Mouse (Mus musculus): ENCODE results near the gene Phlda2. TPM values are rescaled to one million over a fixed set of nuclear protein-coding genes. Genes with fewer than 3 reads are reported as not detected.
A peak's percentile ranks its signal among the peaks of the same experiment; 100 is the strongest.

The Phlda2 gene
- polyA plus RNA-seq, 1 experiment from 2014 or later: 7.0 TPM

- ATAC-seq (ENCODE audit: insufficient number of reproducible peaks, insufficient read depth, low FRiP score, low TSS enrichment, low read depth): no peak
- H3K4me2 ChIP-seq: no peak overlapping the region
- H3K36me3 ChIP-seq: no peaks in the 10 kb centered on the region
- no peak overlapping the region for H3K9ac ChIP-seq
- H3K9me3 ChIP-seq: no peaks in the 10 kb centered on the region
- no peaks in the 10 kb centered on the region for H3K27me3 ChIP-seq
- H3K4me1 ChIP-seq: peaks cover 4% of the 10 kb centered on the region; the same call in 1 of the 2 replicates
- H3K4me3 ChIP-seq: no peak overlapping the region
- no peak overlapping the region for H3K27ac ChIP-seq
- WGBS: 61% methylated on average over 11 of the region's 11 CpGs
Observed at GRCm38 (mm10) chr7:143475876-143476275, 27.1 kb downstream of the Phlda2 start.

- Histone ChIP-seq H3K27me3 (no peaks in the 10 kb centered on the region), H3K9ac (no peak overlapping the region), H3K4me1 (peaks cover 5% of the 10 kb centered on the region), H3K4me3 (no peak overlapping the region), H3K4me2 (no peak overlapping the region), H3K9me3 (no peaks in the 10 kb centered on the region), H3K27ac (no peak overlapping the region), H3K36me3 (no peaks in the 10 kb centered on the region)
- 43% methylated on average over 10 of the region's 10 CpGs for WGBS
- no peak for ATAC-seq (ENCODE audit: insufficient number of reproducible peaks, insufficient read depth, low FRiP score, low TSS enrichment, low read depth)
Observed at GRCm38 (mm10) chr7:143474811-143475210, 28.1 kb downstream of the Phlda2 start.

DNA sequence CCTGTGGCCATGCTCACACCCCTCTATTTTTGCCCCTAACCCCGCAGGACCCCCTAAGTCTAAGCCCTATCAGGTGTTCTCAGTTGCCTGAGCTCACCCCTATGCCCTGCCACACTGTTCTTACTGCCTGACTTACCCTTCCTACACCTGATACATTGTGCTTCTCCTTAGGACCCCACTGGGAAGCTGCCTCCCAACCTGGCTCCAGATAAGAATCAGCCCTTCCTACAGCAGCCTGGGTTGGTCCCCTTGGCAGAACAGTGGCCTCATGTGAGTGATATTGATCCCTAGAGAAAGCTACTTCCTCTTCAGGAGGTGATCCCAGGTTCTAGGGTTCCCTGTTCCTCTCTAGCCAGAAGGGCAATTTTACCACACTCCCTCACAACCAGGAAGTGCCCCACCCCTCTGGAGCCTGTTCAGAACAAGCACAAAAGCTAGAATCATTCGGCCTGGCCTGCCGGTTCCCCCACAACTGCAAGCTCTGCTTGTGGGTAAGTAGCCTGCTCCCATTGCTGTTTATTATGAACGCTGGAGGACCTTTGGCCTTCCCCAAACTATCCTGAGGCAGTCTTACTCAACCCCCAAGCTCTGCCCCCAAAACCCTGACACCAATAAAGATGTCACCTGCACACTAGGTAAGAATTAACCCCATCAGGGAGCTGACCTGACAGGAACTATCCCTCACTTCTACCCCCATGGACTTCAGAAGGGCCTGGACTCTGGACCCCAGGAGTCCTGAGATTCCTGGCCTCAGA is 29.4 kb downstream of the Phlda2 start, which contains the start of gene Slc22a18:
Gene Slc22a18, plus strand, starts transcription at position 390 of the 755 bp plus-strand sequence.
- no peak for ATAC-seq (ENCODE audit: insufficient number of reproducible peaks, insufficient read depth, low FRiP score, low TSS enrichment, low read depth)
- Histone ChIP-seq H3K4me1 (peaks cover 8% of the 10 kb centered on the region), H3K27me3 (peaks cover 5% of the 10 kb centered on the region; the same call in 1 of the 2 replicates), H3K27ac (no peak within 1 kb of the TSS), H3K9ac (0 out of 2 replicates have a peak within 1 kb of the TSS, but pooled peaks have one; percentile 2), H3K4me3 (0 out of 2 replicates have a peak within 1 kb of the TSS, but pooled peaks have one; percentile 2), H3K36me3 (no peaks in the 10 kb centered on the region), H3K9me3 (no peaks in the 10 kb centered on the region), H3K4me2 (peak within 1 kb of the TSS; percentile 30)
- WGBS: 27% methylated on average over 4 of the region's 4 CpGs

DNA sequence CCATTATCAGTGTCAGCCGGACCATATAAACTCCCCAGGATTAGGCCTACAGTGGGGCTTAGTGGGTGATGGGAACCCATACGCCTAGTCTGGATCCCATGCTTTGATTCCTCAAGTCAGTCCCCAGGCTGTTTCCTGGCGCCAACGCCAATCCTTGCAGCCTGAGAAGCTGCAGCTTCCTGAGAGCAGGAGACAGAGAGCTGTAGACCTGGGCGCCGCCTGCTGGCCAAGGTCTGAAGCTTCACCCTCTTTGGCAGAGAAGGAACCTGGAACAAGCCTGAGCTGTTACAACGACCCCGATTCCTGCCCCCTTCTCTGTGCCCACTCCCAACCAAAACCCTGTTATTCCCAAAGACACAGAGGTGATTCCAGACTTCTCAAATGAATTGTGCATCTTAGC is 33.0 kb downstream of the Phlda2 start:
- Histone ChIP-seq H3K4me2 (no peak overlapping the region), H3K27ac (no peak overlapping the region), H3K9ac (no peak overlapping the region), H3K9me3 (no peaks in the 10 kb centered on the region), H3K4me3 (no peak overlapping the region), H3K36me3 (no peaks in the 10 kb centered on the region), H3K27me3 (peaks cover 5% of the 10 kb centered on the region; the same call in 1 of the 2 replicates), H3K4me1 (peaks cover 35% of the 10 kb centered on the region)
- WGBS: 20% methylated on average over 8 of the region's 8 CpGs
- no peak for ATAC-seq (ENCODE audit: insufficient number of reproducible peaks, insufficient read depth, low FRiP score, low TSS enrichment, low read depth)

DNA sequence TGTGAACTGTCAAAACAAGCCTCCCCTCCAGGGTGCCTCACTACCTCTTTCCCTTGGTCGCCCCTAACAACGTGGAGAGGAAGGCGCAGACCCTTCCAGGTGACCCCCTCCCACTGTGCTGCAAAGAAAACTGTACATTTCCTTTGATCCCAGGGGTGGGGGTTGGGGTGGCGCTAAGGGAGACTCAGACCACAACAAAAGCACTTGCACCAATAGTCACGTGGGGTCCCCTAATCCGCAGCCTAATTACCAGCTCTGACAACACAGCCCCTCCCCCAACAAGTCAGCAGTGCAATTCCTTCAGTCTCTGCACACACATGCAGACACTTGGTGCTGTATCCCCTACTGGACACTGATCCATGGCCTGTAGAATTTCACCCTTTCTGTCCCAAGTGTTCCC is 35.2 kb downstream of the Phlda2 start:
- H3K9ac ChIP-seq: no peak overlapping the region
- peaks cover 52% of the 10 kb centered on the region for H3K4me1 ChIP-seq
- peaks cover 5% of the 10 kb centered on the region; the same call in 1 of the 2 replicates for H3K27me3 ChIP-seq
- no peaks in the 10 kb centered on the region for H3K36me3 ChIP-seq
- no peak overlapping the region for H3K27ac ChIP-seq
- no peaks in the 10 kb centered on the region for H3K9me3 ChIP-seq
- H3K4me2 ChIP-seq: 0 out of 2 replicates have a peak overlapping the region, but pooled peaks have one; percentile 3
- no peak overlapping the region for H3K4me3 ChIP-seq
- 6% methylated on average over 6 of the region's 6 CpGs for WGBS
- no peak for ATAC-seq (ENCODE audit: insufficient number of reproducible peaks, insufficient read depth, low FRiP score, low TSS enrichment, low read depth)

DNA sequence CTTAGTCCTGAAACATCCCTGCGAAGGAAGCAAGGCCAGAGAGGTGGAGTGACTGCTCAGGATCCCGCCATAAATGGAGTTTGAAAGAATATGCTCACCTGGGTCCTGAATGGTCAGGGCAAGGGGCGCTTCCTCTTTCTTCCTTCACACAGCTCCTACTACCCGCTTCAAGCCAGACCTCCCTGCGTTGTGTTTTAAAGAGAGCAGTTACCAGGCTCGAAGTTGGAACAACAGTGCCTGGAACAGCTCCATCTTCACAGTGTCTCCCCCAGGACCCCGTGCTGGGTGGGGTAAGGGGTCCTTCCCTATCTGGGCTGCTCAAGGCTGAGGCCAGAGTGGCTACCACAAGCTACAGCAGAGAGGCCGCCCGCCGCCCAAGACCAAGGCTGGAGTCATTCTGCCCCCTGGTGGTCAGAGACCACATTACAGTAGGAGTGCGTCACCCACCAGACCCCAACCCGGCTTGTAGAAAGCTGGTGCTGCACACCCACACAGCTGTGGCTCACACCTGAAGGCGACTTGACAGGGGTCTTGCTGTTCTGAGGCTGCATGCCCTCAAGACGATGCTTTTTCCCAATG is 36.8 kb downstream of the Phlda2 start:
- WGBS: 38% methylated on average over 14 of the region's 14 CpGs
- no peak overlapping the region for H3K4me3 ChIP-seq
- H3K9ac ChIP-seq: peak overlapping the region; percentile 46; the same call in 1 of the 2 replicates
- peaks cover 65% of the 10 kb centered on the region for H3K4me1 ChIP-seq
- peaks cover 3% of the 10 kb centered on the region; the same call in 1 of the 2 replicates for H3K9me3 ChIP-seq
- H3K4me2 ChIP-seq: peak overlapping the region; percentile 17; the same call in 1 of the 2 replicates
- H3K36me3 ChIP-seq: no peaks in the 10 kb centered on the region
- peak overlapping the region; percentile 88 for H3K27ac ChIP-seq
- ATAC-seq (ENCODE audit: insufficient number of reproducible peaks, insufficient read depth, low FRiP score, low TSS enrichment, low read depth): 0 out of 2 replicates have a peak, but pooled peaks have one; percentile 20
- H3K27me3 ChIP-seq: peaks cover 5% of the 10 kb centered on the region; the same call in 1 of the 2 replicates

DNA sequence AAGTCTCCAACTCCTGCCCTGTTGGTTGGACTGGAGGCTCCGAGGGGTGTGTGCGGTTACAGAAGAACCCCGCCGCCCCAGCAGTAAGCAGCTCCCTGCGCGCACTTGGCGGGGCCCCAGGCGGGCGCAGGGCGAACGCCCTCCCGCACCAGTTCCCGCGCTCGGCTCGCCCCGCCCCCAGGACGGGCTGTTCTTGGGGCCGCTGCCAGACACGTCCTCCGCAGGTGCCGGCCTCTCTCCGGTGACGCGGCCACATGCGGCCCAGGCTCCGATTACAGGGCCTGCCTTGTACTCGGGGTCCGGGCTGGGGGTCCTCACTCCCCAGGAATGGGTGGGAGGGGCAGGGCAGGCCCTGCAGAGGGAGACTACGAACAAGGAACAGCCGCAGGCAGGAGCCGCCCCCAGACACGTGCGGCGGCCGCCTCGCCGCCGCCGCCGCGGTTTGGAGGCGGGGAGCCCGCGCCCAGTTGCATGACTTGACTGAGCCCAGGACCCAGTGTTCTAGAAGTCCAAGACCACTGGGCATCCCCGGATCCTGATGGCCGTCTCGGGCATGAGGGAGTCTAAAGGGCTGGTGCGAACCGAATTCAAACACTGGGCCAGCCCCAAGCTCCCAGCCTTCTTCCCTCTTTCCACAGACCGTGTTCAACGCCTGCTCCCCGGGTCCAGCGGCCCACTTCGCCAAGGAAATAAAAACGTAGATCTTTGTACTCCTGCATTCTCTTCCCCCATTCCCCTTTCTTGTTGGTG is 38.0 kb downstream of the Phlda2 start:
- peak; percentile 59 for ATAC-seq (ENCODE audit: insufficient number of reproducible peaks, insufficient read depth, low FRiP score, low TSS enrichment, low read depth)
- H3K4me1 ChIP-seq: peaks cover 65% of the 10 kb centered on the region
- 22% methylated on average over 55 of the region's 56 CpGs for WGBS
- peak overlapping the region; percentile 31 for H3K4me3 ChIP-seq
- H3K36me3 ChIP-seq: peaks cover 4% of the 10 kb centered on the region; the same call in 1 of the 2 replicates
- peak overlapping the region; percentile 88 for H3K27ac ChIP-seq
- peak overlapping the region; percentile 57 for H3K9ac ChIP-seq
- peaks cover 14% of the 10 kb centered on the region for H3K9me3 ChIP-seq
- peaks cover 5% of the 10 kb centered on the region; the same call in 1 of the 2 replicates for H3K27me3 ChIP-seq
- peak overlapping the region; percentile 61 for H3K4me2 ChIP-seq

GRCm38 (mm10) chr7:143463865-143464415 is 39.0 kb downstream of the Phlda2 start:
- no peak overlapping the region for H3K9ac ChIP-seq
- H3K27ac ChIP-seq: peak overlapping the region; percentile 88
- H3K4me1 ChIP-seq: peaks cover 61% of the 10 kb centered on the region
- peak overlapping the region; percentile 61 for H3K4me2 ChIP-seq
- 40% methylated on average over 11 of the region's 11 CpGs for WGBS
- no peak for ATAC-seq (ENCODE audit: insufficient number of reproducible peaks, insufficient read depth, low FRiP score, low TSS enrichment, low read depth)
- H3K27me3 ChIP-seq: peaks cover 8% of the 10 kb centered on the region; the same call in 1 of the 2 replicates
- H3K4me3 ChIP-seq: no peak overlapping the region
- H3K9me3 ChIP-seq: peaks cover 24% of the 10 kb centered on the region
- H3K36me3 ChIP-seq: peaks cover 12% of the 10 kb centered on the region

- Histone ChIP-seq H3K9ac (no peak overlapping the region), H3K9me3 (peaks cover 27% of the 10 kb centered on the region), H3K36me3 (peaks cover 16% of the 10 kb centered on the region), H3K27me3 (peaks cover 7% of the 10 kb centered on the region; the same call in 1 of the 2 replicates), H3K27ac (no peak overlapping the region), H3K4me2 (no peak overlapping the region), H3K4me3 (no peak overlapping the region), H3K4me1 (peaks cover 55% of the 10 kb centered on the region)
- 69% methylated on average over 5 of the region's 5 CpGs for WGBS
- no peak for ATAC-seq (ENCODE audit: insufficient number of reproducible peaks, insufficient read depth, low FRiP score, low TSS enrichment, low read depth)
Observed at GRCm38 (mm10) chr7:143462516-143462915, 40.4 kb downstream of the Phlda2 start.

- WGBS: 56% methylated on average over 11 of the region's 11 CpGs
- ATAC-seq (ENCODE audit: insufficient number of reproducible peaks, insufficient read depth, low FRiP score, low TSS enrichment, low read depth): no peak
- peaks cover 16% of the 10 kb centered on the region for H3K36me3 ChIP-seq
- H3K4me3 ChIP-seq: no peak overlapping the region
- peaks cover 49% of the 10 kb centered on the region for H3K4me1 ChIP-seq
- peaks cover 7% of the 10 kb centered on the region; the same call in 1 of the 2 replicates for H3K27me3 ChIP-seq
- H3K4me2 ChIP-seq: peak overlapping the region; percentile 60
- H3K9ac ChIP-seq: no peak overlapping the region
- 0 out of 2 replicates have a peak overlapping the region, but pooled peaks have one; percentile 64 for H3K27ac ChIP-seq
- peaks cover 27% of the 10 kb centered on the region for H3K9me3 ChIP-seq
Observed at GRCm38 (mm10) chr7:143461920-143462319, 41.0 kb downstream of the Phlda2 start.
